Mouse (Mus musculus) CH12F3 (cell line): Measurements from ENCODE around the gene Gm10192.
"Not testable (repeated sequence)": the region's sequence is repeated elsewhere in the genome, so short reads cannot be mapped to it uniquely, and the experiment has no call there.

Experiments
- in situ Hi-C: fragments of 300-500 bp; cut with MboI; formaldehyde crosslinking; loops from 2 replicates; pipeline ENCODE4 v1.14.3; 2020; ENCODE audit warnings: low sequenced_read_pairs

Gene Gm10192

GRCm38 (mm10) chr4:97183066-97183465, at the start of gene Gm10192:
Gene Gm10192 (minus strand): TSS chr4:97183166.
- in situ Hi-C loops: not testable (repeated sequence)

- in situ Hi-C loops: no loop called here
These were observed 47.6 kb upstream of the Gm10192 start for GRCm38 (mm10) chr4:97230411-97231104.

- in situ Hi-C loops: no loop called here
These were observed 36.7 kb upstream of the Gm10192 start for GRCm38 (mm10) chr4:97219701-97220100.

GRCm38 (mm10) chr4:97217906-97218305, 34.9 kb upstream of the Gm10192 start:
- in situ Hi-C loops: no loop called here

- in situ Hi-C loops: no loop called here
These were observed 29.5 kb upstream of the Gm10192 start for GRCm38 (mm10) chr4:97212514-97212913.

GRCm38 (mm10) chr4:97202986-97203385, 20.0 kb upstream of the Gm10192 start:
- in situ Hi-C loops: not testable (repeated sequence)

GRCm38 (mm10) chr4:97193176-97193575, 10.2 kb upstream of the Gm10192 start:
- in situ Hi-C loops: no loop called here

- in situ Hi-C loops: no loop called here
These were observed 9.6 kb upstream of the Gm10192 start for GRCm38 (mm10) chr4:97192601-97193000.

GRCm38 (mm10) chr4:97180396-97180795, 2.6 kb downstream of the Gm10192 start:
- in situ Hi-C loops: no loop called here

GRCm38 (mm10) chr4:97156841-97157345, 26.1 kb downstream of the Gm10192 start:
- in situ Hi-C loops: no loop called here

- in situ Hi-C loops: no loop called here
These were observed 26.9 kb downstream of the Gm10192 start for GRCm38 (mm10) chr4:97156084-97156483.

- in situ Hi-C loops: no loop called here
These were observed 29.4 kb downstream of the Gm10192 start for GRCm38 (mm10) chr4:97153554-97153953.

GRCm38 (mm10) chr4:97142484-97142883, 40.5 kb downstream of the Gm10192 start:
- in situ Hi-C loops: no loop called here
